Mouse (Mus musculus) CD8-positive naive resting alpha-beta T cell, adult 2 months (primary cell): Measurements from ENCODE around the gene Kif27.
"Not testable (repeated sequence)": the region's sequence is repeated elsewhere in the genome, so short reads cannot be mapped to it uniquely, and the experiment has no call there.

Experiments
- DNase-seq, 2 experiments: peaks; one replicate each; pipeline ENCODE4 v3.0.0; 2022; ENCODE audit warnings: low read depth in 2 of 2, low spot score in 2 of 2

The Kif27 gene

DNA sequence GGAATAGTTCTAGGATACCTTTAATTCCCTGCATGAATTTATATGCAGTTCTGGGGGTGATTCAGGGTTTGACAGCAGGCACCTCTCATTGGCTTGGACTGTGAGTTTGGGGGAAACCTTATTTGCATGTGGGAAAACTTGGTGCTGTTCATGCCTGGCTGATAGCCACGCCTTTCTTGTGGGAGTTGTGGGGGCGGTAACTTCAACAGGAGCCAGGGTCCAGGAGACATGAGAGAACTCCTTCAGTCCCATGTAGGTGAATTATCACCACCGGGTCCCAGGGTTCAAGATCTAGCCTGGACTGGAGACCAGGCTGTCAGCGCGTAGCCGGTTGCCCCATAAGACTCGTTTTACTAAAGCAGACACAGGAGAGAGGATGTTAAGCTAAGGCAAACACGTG, 6.3 kb upstream of the Kif27 start:
- DNase-seq: not testable (repeated sequence)

DNA sequence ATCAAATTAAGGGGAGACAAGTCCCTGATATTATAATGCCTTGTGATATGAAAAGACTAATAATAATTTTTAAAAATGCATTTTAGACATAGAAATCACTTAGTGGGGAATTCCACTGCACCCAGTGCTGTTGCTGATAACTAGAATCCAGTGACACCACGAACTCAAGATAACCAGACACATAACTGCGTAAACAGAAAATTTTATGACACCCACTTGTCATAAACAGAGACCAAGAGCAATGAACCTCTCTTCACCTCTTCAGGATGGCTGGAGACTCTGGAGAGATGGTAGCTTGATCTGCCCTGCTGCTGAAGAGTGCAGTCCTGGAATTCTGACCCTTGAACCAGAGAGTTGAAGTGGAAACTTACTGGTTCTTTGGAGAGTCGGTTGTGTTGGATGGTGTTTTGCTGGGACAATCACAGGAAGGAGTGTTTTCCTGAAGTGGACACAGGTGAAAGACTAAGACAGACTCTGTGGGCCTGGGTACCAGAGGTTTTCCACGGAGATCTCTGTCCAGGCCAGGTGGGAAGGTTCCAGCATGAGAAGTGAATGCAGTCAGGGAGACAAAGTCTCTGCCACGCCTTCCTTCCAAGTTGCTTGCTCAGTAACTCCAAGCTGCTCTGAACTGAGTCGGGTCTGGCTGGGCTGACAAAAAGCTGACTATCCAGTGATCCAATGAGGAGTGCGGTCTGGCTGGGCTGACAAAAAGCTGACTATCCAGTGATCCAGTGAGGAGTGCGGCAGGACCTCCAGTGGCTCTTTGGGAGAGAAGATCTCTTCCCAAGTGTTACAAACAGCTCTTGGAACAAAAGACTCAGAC, 5.6 kb upstream of the Kif27 start:
- DNase-seq: no peak

DNA sequence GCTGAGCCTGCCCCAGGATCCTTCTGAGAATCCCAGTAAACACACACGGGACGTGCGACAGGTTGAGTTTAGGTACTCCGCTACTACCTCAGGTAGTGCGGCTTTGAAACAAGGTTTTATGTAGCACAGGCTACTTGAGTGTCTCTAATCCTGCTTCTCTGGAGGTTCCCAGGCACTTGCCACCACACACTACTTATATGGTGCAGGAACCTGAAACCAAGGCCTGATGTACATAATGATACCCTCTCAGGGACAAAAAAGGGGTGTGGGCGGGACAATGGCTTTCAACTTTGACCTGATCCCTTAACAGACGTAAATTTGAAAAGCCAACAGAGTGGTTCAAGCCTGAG, 357 bp upstream of the Kif27 start:
- no peak for DNase-seq

DNA sequence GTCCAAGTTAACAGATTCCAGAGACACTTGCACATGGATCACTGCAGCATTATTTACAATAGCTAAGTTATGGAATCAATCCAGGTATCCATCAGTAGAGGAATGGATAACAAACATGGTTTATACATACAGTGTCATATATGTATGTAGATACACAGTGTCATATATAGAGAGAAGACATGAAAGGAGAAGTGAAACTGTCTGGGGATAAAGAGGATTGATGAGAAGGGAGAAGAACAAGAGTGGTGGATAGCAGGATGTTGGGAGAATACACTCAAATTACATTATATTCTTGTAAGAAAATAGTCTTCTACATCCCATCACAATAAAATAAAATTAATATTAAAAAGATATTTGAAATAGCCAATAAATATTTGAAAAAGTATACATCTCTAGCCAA, 5.9 kb downstream of the Kif27 start:
- DNase-seq: no peak

DNA sequence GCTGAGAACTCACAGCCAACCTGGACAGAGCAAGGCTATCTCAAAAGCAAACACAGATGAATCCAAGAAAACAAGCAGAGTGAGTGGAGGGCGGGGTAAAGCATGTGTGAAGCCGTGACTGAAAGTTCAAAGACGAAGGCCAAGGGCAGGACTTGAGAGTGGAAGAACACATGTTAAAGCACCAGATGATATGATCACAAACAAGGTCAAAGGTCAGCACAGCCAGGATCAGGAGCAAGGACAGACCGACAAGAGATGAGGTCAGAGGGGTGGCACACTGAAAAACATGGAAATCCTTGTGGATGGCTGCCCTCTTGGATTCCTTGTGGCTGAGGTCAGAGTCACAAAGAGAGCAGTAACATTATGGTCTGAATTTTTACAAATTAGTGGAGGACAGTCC, 8.3 kb downstream of the Kif27 start:
- DNase-seq: no peak

DNA sequence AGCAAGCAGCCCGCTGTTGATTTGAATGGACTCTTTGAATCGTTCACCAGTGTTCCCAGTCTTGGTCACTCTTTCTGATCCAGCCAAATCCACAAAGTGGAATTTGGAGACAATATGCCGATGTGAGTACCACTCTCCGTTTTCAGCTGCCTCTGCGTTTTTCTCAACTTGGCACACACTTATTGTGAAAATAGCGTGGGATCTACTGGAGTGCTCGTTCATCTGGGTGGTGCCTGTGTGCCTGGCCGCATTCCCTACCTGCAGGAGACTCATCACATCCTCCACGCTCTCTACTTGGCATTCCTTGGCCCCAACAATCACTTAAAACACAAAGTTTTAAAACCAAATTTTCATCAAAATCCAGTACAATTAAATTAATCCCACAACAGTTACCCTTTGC, 14.4 kb downstream of the Kif27 start:
- DNase-seq: no peak

DNA sequence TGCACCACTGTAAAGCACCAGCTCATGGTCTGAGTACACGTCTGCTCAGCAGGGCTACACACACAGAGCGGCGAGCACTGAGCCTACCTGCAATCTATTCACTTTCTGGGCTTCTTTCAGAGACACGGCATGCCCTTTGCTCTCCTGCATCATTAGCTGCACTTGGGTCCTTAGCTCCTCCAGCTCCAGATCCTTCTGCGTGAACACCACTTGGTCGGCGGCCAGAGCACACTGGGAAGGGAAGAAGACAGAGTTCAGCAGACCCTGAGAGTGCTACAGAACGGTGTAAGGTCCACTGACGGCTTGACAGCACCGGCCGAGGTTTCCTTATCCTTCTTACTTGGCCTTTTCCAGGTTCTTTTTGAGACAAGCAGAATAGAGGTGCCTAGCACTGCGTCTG, 21.5 kb downstream of the Kif27 start:
- no peak for DNase-seq

DNA sequence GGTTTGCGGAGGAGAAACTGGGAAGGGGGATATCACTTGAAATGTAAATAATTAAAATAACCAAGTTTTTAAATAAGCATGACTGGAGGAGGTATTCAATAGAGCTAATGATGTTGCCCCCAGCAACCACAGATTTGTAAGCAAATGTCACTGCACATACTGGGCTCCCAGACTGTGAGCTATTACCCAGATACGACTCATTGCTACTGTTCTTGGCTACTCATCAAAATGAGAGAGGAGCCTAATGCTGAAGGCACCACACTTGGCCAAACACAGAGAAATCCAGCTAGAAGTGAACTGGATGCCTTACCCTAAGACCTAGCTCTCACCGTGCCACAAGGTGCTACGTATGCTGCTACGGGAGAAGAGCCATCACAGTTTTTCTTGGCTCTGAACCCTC, 24.8 kb downstream of the Kif27 start:
- no peak for DNase-seq

DNA sequence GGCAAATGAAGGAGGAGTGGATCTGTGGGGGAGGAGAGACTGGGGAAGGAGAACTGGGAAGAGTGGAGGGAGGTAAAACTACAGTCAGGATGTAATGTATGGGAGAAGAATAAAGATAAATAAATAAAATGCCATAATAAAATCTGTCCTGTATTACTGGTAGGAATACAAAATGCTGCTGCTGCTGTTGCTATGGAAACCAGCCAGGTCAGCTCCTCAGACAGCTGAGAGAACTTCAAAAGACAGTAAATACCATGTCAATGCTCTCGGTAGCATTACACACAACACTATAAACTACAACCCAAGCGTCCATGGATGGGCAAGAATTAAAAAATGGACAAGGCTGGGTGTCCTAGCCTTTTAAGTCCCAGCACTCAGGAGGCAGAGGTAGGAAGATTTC, 41.2 kb downstream of the Kif27 start:
- no peak for DNase-seq

DNA sequence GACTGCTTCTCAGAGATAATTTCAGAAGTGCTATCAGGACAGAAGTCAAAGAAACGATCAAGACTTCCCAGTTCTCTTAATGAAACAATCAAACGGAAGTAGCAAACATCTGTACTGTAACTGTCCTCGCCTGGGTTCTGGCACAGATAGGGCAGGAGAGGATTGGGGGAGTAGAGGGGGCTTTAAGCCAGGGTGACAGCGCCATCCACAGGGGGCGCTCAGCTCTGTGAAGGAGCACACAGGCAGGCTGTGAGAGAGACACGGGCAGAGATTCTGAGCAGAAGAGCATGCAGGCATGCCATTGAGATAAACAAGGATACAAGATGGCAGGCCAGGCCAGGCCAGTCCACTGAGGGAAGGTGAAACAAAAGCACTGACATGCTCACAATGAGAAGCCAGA, 43.9 kb downstream of the Kif27 start:
- no peak for DNase-seq

DNA sequence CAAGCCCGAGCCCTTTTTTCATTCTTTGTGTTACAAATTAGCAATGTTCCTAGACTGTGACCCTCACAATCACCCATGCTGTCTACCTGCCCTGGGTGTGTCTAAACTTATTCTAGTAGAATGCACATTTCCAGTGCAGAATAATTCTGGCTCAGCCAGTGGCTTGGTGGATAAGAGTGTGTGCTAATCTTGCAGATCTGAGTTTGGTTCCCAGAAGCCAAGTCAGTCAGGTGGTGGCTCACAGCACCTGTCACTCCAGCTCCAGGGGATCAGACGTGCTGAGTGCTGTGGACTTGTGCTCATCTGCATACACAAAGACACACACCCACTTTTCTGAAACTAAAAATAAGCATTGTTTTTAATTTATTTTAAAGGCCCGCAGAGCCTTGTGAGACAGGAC, 45.2 kb downstream of the Kif27 start:
- DNase-seq: no peak

DNA sequence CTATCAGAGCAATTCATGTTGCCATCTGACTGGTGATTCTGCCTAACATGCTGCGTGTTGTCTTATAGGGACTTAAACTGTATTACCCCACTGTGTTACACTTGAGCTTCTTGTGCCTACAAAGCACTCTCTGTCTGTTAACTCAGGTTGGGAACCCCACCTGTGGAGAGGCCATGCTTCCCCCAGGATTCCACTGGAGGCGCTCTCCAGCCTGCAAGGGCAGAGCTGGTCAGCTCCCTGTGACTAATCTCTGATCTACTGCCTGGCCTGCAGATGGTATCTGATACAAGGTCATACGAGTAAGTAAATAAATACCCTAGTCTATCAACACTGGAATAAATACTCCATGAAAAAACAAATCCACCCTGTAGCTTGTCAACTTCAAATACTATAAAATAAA, 47.6 kb downstream of the Kif27 start:
- no peak for DNase-seq

DNA sequence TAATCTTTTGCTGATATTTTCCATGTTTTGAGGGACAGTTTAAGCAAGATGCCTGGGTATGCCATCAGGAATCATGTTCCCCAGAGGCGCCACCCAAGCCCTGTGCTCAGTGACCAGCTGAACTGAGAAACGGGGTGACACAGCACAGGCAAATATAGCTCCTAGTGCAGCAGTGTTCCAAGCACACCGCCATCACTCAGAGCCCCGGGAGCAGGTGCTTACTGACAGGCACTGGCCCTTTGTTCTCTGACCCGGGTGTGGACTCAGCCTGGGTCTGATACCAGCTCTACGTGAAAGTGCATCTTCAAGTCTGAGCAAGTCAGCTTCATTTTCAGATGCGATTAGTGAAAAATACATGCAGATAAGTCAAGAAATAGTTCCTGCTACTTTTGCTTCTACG, 49.4 kb downstream of the Kif27 start:
- no peak for DNase-seq

DNA sequence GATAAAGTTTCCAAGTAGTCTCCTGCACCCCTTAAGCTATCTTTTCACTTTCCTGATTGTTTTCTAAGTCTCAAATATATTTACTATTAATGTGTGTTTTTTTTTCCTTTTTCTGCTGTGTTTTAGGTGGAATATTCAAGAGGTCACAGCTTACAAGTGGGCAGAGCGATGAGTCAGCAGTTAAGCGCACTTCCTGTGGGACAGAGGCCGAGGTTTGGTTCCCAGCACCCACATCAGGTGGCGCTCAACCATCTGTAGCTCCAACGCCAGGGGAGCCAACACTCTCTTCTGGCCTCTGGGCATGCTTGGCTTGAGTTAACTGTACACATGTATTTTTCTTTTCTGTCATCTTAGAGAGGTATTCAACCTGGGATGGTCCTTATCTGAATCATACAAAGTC, 51.5 kb downstream of the Kif27 start:
- DNase-seq: no peak

DNA sequence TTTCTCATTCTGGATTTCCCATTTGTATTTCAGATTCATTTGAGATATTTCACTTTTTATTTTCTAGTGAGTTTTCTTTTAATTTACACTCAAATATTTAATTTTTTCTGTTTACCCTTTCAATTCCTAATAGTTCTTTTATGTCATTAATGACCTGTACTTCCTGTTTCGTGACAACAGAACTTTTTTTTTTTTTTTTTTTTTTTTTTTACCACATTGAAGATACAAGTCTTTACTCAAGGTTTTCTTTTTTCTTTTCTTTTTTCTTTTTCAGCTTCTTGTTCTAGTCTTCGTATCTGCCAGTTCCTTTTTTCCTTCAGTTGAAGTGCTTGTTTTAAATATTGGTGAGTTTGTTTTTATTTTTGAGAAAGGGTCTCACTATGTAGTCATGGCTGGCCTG, 53.7 kb downstream of the Kif27 start:
- no peak for DNase-seq

DNA sequence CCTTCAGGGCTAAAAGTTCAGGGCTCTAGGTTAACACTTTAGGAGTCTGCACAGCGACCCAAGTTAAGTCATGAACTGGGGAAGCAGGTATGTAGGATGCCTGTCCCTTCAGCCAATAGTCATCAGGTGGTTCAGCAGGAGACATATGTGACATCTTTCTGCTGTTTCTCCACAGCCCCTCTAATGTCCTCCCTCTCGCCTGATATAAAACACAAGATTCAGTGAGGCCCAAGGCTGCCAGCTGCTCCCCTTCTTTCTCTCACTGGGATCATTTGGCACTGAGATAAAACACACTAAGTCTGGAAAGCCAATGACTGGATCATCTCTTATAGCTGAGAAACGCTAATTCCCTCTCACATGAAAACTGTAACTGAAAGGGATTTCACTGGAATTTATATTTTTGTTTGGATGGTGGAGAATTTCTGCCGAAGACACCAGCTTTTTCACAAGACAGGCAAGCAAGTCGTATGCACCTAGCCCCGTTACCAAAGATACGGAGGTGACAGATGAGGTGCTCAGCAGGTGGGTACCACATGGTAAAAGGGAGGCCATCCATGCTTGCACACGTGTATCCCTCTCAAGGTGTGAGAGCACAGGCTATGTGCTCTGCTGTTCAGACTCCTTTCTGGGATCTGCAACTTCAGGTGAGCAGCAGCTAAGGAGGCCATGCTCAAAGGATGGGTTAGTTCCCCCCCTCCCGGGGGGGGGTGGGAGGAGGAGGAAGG, 56.3 kb downstream of the Kif27 start:
- DNase-seq: no peak

DNA sequence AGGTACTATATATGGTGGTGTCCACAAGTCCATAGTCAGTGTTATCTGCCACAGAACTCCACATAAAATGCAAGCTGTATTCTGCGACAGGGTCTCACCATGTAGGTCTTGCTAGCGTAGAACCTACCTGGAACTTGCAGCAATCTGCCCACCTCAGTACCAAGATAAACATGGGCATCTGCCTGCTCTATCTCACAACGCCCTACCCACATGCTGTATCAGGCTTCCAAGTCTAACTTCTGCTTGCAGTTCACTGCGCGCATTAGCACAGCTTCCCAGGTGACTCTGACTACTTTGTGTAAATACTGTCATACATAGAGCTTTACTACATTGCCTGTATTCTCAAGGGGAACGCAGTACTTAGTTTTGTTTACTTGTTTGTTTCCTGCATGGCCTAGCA, 57.0 kb downstream of the Kif27 start:
- no peak for DNase-seq

DNA sequence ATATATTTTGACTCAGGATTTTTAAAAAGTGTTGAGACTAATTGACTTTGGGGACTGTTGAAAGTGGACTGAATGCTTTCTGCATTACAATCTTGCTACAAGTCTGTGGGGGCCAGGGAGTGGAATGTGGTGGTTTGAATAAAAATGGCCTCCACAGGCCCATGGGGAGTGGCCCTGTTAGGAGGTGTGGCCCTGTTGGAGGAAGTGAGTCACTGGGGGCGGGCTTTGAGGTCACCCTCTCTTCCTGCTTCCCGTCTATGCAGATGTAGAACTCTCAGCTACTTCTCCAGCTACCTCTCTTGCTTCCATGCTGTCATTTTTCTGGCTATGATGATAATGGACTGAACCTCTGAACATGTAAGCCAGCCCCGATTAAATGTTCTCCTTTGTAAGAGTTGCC, 60.2 kb downstream of the Kif27 start:
- no peak for DNase-seq

DNA sequence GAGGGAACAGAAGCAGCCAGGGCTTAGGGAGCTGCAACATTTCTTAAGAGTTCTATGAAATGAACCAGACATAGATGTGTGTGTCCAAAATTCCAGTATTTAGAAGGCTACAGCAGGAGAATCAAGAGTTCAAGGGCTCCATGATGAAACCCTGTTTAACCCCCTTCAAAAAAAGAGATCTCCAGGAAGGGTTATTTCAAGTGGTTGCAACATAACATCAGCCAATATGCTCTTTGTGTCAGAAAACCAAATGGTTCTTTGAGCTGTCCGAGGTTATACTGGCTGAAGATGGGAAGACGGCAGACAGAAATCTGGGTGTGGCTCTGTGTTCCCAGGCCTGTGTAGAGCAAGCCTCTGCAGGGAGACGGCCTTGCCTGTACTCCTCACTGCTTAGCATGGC, 63.3 kb downstream of the Kif27 start:
- DNase-seq: no peak

DNA sequence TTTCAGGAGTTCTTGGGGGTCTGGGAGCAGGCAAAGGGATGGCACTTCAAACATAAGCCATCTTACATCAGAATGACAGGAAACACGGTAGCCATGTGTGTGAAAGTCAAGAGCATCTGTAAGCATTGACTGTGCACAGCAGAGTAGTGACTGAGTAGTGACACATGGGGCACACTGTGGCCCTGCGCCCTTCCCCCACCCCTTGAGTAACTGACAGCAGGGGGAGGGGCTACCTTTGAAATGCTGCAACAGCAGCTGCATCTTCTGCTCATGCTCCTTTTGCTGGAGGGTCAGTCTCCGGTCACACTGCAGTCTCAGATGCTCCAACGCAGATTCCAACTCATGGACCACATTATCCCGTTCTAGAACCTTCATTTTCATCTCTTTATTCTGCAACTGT, 66.1 kb downstream of the Kif27 start:
- DNase-seq: no peak

DNA sequence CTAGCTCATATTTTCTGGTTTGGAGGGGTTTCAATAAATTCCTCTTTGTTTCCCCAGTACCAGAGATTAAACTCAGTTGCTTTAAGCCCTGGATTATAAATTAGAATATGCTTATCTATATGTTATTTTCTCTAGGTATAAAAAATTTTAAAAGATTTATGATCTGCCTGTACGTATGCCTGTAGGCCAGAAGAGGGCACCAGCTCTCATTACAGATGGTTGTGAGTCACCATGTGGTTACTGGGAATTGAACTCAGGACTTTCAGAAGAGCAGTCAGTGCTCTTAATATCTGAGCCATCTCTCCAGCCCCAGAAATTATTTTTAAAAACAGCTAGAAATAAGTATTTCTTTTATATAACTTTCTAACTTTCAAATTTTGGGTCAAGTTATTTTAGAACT, 69.6 kb downstream of the Kif27 start:
- no peak for DNase-seq

DNA sequence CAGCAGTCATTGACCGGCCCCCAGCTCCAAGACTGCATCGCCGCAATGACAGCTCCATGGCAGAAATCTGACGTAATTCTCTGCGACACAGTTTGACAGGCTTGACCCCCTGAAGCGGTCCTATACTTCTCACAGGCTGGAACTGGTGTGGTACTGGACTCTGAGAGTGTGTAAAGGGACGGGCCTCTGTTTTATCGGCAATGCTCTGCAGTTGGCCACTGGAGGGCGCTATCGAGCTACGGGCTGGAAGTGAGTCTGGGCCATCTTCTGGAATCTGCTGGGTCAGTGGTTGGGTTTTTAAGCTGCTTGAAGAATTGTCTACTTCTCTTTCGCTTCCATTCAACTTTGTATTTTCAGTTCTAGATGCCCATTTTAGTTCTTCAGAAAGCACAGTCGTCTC, 71.1 kb downstream of the Kif27 start:
- DNase-seq: peak; percentile 72 to 73

DNA sequence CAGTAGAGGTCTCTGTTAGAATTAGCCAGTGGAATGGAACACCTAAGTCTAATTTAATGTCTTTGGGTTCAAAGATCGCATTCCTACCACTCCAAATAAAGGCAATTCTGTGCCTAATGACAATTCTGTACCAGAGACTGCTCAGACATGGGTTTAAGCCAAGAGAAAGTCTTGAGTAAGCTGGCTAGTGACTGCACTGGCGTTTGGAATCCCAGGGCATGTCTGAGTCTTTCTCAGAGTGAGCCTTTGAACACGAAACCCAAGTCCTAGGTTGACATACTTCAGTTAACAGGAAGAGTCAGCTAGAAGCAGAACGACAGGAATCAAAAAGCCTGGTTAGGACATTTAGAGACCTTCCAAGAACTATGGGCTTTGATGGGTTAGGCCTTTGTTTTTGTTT, 75.5 kb downstream of the Kif27 start:
- DNase-seq: no peak
